Mouse (Mus musculus) monocyte, adult 2 months (primary cell): ENCODE results near the gene Olfr986.
"Not testable (repeated sequence)": the region's sequence is repeated elsewhere in the genome, so short reads cannot be mapped to it uniquely, and the experiment has no call there.

Source experiments
- DNase-seq, 2 experiments: peaks; one replicate each; pipeline ENCODE4 v3.0.0; 2022; ENCODE audit warnings: low spot score in 2 of 2, low read depth in 1 of 2

Olfr986 gene

DNA sequence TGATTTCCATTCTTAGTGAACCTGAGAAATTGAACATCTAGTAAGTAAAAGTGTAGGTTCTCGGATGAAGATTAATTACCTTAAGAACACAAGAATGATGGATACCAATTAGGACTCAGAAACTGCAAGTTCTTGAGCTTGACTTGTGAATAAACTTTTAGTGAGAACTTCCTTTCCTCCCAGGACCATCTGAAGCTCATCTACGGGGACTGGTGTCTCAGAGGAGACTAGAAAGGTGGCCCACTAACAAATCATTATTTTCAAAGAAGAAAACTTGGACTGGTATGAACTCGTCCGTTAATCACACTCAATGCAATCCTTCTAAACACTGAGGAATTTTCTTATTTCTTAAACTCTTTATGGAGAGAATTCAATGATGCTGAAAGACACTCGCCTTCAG is at the start of gene Olfr986:
TSS of gene Olfr986 (plus strand) at position 301 of the 400 bp plus-strand sequence.
- no peak for DNase-seq

GRCm38 (mm10) chr9:40136987-40137688 is 43.6 kb upstream of the Olfr986 start:
- no peak for DNase-seq

DNA sequence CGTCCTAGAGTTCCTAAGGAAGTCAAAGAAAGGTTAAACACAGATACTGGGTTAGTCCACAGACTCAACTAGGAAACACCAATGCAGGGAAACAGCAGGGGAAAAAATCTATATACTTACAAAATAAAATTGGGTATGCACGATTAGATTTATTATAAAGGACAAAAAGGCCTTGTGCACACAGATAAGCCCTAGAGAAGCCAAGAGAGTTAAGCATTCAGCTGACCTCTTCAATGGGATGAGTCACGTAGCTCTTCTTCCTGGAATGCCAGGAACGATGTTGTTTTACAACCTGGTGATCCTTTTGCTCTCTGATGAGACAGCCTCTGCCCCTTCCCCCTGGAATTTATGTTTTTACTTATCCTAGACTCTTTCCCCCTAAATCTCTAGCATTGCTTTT is 41.2 kb upstream of the Olfr986 start:
- no peak for DNase-seq

DNA sequence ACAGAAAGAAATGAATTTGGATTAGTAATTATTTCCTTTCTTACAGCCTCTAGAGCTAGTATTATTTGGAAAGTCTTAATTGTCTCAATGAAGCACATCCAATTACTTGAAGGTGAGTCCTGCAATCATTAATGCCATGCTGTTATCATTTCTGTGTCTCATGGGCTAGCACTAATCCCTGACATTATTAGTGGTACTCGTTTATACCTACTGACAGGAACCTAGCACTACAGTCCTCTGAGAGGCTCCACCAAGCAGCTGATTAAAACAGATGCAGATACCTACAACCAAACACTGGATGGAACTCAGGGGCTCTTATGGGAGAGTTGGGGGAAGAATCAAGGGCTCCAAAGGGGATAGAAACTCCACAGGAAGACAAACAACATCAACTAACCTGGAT is 39.2 kb upstream of the Olfr986 start:
- no peak for DNase-seq

DNA sequence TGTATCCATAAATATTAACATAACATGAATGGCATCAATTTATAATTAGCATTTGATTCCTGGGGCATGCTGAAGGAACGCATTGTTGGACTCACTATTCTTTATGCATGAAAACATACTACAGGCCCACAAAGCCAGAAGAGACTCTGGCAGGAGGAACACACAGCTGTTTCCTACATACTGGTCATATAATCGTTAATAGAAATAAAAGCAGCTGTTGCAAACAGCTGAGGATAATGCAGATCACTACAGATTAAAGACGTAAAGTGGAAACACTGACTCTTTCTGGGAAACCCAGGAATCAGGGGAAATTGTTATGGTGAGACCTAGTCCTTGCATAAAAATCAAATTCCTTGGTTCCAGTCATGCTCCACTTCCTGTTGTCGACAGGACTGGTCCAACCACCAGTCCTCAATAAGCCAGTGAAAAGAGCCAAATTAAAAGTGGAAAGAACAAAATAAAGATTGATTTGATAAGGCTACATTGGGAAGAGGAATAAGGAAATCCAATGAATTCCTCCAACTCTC is 25.5 kb upstream of the Olfr986 start:
- no peak for DNase-seq

- no peak for DNase-seq
Observed at GRCm38 (mm10) chr9:40166446-40166845, 14.3 kb upstream of the Olfr986 start.

DNA sequence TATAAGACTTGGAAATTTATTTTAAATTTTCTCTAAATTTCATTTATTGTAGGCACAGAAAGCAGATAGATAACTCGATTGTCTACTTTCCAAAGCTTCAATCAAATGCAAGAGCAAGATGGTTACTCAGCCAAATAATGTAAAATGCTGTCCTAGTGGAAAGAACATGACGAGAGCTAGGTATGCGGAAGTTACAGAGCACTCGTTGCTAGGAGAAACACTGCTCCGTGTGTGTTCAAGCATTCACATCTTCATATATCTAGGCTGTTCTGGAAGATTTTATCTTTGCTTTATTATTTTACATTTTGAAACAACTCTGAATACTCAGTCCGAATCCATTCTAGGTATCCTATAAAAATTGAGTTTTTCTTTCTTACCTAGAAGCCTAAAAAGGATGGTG is 3.7 kb upstream of the Olfr986 start:
- DNase-seq, result no peak

DNA sequence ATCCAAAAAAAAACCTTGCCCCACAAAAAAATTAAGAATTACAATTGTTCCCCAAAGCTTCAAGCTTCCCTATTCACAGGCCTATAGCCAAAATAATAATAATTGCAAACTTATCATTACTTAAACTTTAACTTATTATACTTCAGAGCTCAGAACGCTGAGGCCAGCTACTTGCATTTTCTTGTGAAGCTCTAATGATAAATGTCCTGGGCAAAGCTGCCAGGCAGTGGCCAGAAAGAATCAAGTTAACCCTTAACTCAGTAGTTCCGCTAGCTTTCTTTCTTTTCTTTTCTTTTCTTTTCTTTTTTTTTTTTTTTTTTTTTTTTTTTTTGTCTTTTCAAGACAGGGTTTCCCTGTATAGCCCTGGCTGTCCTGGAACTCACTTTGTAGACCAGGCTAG is 4.4 kb downstream of the Olfr986 start:
- DNase-seq, result not testable (repeated sequence)

GRCm38 (mm10) chr9:40191086-40191876 is 10.6 kb downstream of the Olfr986 start:
- DNase-seq, result no peak

- peak; percentile 22 to 54 for DNase-seq
Observed at GRCm38 (mm10) chr9:40192098-40193038, 11.6 kb downstream of the Olfr986 start, which contains the start of gene Zfp202. Zfp202 (plus strand) TSS chr9:40192316.

- peak in 1 of 2 experiments; percentile 5 for DNase-seq
Observed at GRCm38 (mm10) chr9:40195981-40196380, 15.3 kb downstream of the Olfr986 start.

DNA sequence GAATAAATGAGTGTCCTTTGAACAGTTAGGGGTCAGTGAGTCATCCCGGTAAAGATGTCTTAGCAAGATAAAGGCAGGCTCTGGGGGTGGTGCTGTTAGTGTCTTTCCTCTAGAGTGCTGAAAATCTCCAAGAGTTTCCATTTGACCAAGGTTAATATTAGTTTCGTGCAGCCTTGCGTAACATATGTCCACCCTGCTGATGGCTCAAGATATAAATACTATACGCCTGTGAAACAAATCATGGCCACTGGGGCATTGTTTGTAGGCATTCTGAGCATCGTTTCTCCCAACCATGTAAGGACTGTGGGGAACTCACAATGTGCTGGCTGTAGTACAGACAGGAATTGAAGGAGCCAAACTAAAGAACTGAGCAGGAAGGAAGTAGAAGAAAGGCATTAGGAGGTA is 25.8 kb downstream of the Olfr986 start:
- DNase-seq, result no peak

DNA sequence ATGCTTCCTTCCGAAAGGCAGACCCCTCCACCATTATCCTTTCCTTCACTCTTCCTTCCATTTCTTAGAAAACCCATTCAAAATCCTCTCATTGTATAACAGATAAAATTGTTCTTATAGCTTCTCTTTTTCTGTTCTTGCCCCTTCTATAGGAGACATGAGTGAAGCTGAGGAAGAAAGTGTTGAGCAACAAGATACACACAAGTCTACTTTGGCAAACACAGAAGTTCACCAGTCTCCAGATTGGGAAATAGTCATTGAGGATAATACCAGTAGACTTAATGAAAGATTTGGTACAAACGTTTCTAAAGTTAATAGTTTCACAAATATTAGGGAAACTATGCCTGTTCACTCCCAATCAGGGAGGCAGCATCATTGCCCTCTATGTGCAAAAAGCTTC is 30.0 kb downstream of the Olfr986 start:
- DNase-seq, result no peak

GRCm38 (mm10) chr9:40214058-40214457 is 33.3 kb downstream of the Olfr986 start:
- no peak for DNase-seq

- DNase-seq, result no peak
Observed at GRCm38 (mm10) chr9:40216651-40217050, 35.9 kb downstream of the Olfr986 start.

DNA sequence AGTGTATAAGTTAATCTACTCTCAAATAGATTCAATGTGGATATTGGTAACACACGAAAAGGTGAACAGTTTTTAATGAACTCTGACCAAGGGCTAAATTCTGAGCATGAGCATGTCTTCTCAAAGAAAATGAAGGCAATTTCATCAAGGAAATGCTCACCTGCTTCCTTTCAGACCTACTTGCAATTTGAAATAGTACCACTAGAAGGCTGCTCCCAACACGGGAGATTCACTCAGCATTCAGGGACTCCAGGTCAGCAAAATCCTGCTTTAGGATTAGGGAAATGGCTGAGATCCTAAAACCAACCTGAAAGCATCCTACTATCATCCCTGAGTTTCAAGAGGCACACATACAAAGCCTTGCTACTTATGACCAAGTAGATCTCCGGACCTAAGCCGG is 43.6 kb downstream of the Olfr986 start:
- DNase-seq, result no peak

DNA sequence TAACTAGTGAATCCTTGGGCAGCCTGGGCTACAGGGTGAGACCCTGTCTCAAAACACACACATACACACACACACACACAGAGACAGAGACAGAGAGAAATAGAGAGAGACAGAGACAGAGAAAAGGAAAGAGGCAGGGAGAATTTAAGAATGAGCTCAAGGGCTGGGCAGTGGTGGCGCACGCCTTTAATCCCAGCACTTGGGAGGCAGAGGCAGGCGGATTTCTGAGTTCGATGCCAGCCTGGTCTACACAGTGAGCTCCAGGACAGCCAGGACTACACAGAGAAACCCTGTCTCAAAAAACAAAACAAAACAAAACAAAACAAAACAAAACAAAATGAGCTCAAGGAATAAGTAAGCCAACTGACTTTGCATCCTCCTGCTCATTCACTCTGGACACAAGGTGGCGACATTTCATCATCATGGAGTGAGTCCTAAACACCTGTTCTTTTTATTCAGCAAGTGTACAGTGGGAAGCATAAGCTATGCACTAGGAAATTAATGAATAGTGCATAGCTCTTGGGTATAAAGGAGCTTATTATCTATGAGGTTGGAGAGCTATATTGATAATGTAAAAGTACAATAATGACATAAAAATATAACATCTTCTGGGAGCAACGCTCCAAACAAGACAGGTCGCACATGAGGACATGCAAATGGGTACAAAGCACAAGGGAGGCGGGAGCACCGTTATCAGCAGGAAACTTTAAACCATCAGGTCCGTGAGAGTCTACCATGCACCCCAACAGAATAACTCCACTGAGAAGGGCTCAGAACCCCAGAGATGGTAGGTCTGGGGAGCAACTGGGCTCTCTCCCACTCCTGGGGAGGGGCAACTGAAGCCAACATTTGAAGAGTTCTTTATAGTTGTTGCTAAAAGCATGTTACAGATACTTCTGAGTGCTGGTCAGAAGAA is 47.4 kb downstream of the Olfr986 start:
- DNase-seq, result no peak

DNA sequence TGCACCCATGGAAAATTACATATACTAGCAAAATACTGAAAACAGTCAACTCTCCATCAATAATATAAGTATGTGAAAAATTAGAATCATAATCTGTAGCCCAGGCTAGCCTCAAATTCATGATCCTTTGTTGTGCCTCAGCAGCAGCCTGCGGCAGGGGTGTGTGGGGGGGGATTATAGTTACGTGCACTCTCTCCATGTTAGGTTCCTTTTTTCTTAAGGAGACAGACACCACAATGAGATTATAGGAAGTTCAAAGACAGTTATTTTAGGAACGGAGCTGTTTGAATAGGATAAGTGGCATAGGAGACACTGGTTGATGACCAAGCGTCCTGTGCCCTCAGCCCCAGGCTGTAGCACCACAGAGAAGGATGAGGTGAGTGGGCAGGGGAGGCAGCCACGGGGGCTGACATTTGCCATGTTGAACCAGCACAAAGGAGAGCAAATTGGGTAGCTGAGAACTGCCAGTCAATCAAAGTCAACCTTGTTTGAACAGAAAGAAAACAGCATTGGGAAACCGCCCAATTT is 48.1 kb downstream of the Olfr986 start:
- no peak for DNase-seq

DNA sequence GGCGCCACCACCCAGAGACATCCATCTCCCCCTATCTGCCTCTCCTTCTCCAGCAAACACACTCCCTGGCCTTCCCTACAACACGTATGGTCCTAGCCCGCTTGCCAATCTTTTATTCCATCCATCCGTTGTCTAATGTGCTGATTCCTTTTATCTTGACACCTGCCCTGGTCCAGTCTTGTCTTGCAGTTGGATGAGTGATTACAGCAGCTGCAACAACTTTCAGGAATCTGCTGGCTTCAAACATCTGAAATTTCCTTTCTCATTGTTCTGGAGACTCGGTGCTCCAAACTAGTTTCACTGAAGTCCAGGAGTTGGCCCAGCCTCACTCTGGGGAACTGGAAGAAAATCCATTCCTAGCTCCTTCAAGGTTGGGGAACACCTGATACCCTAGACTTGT is 48.8 kb downstream of the Olfr986 start:
- DNase-seq, result no peak

DNA sequence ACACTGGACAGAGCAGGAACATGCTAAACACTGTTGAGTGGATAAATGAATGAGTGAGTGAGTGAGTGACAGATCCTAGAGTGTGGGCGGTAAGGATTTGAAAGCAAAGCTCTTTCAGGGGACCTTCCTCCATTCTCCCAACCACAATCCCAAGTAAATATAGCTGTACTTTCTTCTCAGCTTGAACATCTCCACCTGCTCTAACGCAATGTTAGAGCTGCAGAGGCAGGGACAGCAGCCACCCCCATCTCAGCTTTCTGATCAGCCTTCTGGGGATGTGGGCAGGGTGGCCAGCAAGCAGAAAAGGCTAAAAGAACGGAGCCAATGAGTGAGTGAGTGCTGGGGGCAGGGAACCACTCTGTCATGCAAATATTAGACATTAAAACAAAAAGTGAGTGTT is 50.3 kb downstream of the Olfr986 start:
- DNase-seq, result no peak
